Mouse (Mus musculus) gastrocnemius, postnatal 14 days (tissue): ENCODE measurements around the gene 2310022B05Rik. TPM values are rescaled to one million over a fixed set of nuclear protein-coding genes. Genes with fewer than 3 reads are reported as not detected.

Experiments
- DNase-seq: peaks from one replicate; pipeline ENCODE4 v3.0.0; 2021; ENCODE audit warnings: mixed read lengths
- intact Hi-C: fragments of 180-260 bp; cut with DNase I; formaldehyde crosslinking; loops from one replicate; pipeline ENCODE4 v1.15.1; 2025; ENCODE audit warnings: low total_unique reads
- total RNA-seq, 2 experiments: library from RNA; stranded (reverse); gene quantifications; 2 replicates each; pipeline ENCODE4 v1.2.3; 2021

The 2310022B05Rik gene
- total RNA-seq, 2 experiments from 2014 or later, result 21.4 to 25.8 TPM

DNA sequence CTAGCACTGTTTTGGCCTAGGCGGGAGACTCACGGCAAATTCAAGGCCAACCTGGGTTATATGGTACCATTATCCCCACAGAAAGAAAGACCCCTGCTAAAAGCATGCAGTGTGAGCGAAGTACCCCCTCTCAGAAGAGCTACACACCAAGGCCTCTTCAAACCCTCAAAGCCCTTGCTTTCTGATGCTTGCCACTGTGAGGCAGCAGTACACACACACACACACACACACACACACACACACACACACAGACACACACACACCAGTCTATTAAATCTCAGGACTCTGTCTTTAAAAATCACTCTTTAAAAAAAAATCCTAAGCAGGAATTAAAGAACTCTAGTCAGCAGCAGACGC is 683 bp upstream of the 2310022B05Rik start:
- no peak for DNase-seq
- intact Hi-C loops, result no loop called here

DNA sequence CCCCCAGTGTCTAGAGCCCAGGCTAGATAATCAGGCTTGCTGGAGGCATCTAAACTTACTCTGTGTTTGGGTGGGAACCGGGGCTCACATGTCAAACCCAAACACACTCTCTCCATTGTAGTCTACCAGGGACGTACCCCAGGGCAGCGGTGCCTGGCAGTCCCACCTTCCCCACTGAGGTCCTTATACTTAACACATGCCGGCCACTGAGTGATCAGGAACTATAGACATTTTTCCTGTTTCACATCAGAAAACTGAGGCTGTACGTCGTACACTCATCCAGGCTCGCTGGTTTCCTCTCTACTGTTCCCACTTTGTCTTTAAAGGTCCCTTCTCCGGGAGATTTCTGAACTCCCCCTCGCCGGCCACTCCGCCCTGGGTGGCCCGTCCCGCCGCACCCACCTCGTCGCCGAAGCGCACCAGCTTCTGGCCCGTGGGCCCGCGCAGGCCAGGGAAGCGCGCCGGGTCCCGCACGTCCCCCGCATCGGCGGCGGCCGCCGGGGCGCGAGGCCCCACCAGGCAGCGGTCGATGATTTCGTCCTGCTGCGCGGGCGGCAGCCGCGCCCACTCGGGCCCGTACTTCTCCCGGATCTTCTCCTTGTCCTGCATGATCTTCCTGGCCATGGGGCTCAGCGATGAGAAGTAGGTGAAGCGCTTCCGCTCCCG is 590 bp downstream of the 2310022B05Rik start:
- DNase-seq, result no peak
- intact Hi-C loops, result no loop called here

DNA sequence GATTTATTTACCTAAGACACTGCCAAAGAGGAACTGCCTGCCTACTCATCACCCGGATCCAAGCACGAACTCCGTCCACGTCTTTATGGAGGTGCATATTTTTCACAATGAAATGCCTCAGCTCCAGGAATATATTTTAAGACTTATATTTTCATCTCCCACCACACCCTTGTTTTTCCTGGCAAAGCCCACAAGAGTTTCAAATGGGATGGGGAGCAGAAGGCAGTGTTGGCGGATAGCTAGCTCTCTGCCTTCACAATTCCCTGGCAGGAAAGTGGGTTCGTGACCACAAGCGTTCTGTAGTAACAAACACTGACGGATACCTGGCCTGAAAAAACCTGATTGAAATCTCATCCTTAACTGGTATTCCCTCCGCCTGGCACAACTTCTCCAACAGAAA is 1.4 kb downstream of the 2310022B05Rik start:
- DNase-seq, result no peak
- intact Hi-C loops, result no loop called here

DNA sequence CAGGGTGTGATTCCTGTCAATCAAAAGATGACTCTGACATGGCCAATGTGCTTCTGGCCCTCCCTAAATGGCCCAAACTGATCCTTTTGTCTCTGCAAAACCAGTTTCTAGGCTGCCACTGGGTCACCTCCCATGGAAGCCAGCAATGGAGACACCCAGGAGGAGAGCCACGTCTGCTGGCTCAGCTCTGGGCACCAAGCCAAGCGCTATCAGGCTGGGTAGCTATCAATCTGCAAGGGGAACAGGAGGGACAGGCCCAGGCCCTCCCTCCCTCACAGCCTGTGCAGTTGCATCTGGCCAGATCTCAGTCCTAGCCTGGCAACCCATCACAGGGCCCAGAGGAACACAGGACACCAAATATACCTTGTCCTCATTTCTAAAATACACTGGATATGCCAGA is 4.8 kb downstream of the 2310022B05Rik start:
- peak; percentile 53 for DNase-seq
- intact Hi-C loops, result no loop called here

DNA sequence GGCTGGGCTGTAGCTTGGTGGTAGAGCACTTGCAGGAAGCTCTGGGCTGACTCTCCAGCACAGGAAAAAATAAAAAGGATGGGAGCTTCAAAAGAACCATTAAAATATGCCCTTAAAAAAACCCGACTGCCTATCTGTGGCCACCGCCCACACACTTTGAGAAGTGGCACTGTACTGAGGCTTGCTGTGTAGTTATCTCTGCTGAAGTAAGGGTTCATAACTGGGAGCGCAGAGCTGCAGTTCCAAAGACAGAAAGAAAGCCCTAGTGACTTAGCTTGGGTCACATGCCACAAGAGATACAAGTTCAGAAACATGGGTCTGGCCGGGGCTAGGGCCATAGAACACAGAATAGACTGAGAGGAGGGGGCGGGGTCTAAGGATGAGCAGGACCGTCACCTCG is 5.2 kb downstream of the 2310022B05Rik start:
- intact Hi-C loops, result no loop called here
- DNase-seq, result no peak

DNA sequence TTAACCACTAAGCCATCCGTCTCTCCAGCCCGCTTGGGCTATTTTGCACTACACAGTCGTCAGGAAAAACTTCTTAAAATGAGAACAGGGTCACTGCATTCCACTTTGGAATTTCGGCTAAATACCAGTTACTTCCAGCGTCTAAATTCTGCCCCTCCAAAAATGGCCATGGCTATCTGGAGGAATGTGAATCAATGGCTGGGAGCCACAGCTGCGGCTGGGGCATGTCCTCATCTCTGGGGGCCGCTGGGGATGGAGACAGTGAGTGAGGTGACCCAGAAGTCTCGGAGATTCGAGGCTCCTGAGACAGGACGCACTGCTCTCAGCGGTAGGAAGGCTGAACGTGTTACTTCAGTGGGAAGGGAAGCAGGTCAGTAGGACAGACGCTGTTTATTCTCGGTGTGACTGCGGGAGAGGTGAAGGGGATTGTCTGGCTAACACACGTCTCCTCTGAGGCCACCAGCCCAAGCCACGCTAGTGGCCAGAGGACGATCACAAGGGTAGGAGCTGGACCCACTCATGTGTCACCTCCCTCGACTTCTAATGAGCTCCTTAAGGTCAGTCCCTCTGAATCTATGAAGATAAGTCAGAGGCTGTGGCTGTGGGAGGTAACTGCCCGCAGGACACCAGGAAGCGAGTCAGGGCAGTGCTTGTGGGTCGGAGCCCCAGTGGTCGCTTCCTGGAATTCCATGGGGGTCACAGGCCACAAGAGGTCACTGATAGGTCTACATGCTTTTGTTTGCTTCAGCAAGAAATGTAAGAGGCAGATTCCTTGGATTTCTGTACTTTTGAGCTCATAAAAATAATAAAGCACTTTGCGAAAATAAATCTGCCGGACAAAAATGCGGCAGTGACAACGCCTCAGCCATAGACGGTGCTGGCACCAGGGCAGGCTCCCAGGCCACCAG is 9.3 kb downstream of the 2310022B05Rik start:
- no peak for DNase-seq
- intact Hi-C loops, result no loop called here

DNA sequence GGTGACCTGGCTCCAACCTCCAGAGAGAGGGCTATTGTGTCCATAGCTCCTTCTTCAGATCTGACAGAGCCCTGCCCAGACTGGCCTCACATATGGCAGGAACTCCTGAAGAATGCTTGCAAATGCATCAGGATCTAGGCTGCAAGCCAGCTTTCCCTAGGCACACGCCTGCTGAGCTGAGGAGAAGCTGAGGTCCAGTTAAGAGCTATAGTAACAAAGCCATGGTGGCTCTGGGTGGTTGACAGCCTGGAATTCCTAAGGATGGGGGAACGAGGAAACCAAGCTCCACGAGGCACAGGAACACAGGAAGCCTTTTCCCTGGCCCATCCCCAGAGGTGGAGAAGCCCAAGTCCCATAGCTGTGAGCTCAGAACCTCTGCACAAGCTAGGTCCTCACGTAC is 10.6 kb downstream of the 2310022B05Rik start:
- intact Hi-C loops, result no loop called here
- no peak for DNase-seq

DNA sequence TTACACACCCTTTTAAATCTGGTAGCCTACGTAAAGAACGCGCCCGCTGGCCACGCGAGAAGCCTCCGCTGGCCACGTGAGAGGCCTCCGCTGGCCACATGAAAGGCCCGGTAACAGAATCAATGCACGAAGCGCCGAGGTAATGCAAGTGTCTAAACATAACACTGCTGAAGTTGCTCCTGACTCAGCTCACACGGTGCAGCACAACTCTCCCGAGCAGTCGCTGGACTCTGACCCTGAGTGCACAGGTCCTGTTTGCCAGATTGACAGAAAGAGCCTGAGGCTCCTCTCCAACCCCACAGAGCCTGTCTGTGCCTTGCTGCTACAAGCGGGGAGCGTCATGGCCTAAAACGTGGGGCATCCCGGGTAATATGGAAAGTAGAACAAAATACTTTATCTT is 11.4 kb downstream of the 2310022B05Rik start:
- intact Hi-C loops, result no loop called here
- no peak for DNase-seq

DNA sequence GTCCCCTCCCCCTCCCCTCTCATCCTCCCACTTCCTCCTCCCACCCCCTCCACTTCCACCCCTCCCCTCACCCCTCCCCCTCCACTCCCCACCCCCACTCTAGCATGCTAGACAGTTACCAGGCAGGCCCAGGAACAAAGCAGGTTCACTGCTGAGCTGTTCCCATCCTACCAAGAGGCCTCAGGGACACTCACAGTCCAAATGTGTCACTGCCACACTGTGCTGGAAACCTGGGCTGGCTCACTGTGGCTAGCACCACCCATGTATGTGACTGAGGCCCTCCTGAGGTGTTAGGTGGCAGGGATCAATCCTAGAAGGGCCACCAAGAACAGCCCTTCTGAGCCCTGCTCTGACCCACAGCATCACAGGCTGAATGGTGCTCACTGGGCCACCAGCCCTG is 14.9 kb downstream of the 2310022B05Rik start:
- DNase-seq, result no peak
- intact Hi-C loops, result no loop called here

DNA sequence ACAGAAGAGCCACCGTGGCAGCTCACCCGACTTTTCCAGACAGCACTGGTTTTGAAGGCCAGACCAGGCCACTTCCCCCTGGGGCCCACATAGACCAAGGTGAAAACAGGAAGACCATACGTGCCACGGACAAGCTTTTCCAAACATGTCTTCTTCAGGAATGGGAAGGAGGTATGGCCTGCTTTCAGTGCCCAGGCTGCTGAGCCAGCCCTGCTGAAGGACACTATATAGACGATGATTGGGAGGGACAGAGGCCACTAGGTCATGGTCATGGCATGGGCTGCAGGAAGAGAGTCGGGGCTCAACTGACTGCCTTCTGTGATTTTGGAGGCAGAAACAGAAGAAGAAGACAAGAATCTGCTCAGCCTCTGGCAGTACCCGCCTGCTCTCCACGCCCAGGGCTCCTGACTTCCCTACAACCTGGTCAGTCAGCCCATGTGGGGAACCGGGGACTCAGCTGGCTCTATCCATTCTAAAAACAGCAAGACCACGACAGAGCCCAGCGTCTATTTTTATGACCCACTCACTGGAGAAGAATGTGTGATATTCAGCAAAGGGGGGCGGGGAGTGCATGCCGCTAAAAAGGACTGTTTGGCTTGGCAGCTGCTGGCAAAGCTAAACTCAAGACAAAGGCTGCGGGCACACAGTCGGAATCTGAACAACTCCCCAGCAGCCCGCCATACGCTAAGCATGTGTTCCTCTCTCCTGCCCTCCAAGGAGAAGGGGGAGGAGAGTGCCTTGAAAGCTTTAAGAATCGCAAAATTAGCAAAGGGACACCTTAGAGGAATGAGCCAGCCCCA is 19.4 kb downstream of the 2310022B05Rik start:
- peak; percentile 32 for DNase-seq
- intact Hi-C loops, result no loop called here

DNA sequence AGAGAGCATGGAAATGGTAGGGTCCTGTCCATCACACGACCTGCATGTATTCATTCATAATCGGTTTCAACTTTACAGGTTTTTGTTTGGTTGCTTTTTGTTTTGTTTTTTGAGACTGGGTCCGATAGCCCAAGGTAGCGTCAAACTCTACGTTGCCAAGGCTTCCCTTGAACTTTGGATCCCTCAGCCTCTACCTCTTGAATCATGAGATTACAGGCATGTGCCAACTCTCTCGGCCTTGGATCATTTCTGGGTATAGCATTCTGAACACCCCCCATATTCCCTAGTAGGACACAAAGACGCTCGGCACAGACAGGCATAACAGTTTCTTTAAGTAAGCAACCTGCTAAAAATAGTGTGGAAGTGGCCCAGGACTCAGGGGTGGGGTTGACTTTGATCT is 21.6 kb downstream of the 2310022B05Rik start:
- intact Hi-C loops, result no loop called here
- no peak for DNase-seq

DNA sequence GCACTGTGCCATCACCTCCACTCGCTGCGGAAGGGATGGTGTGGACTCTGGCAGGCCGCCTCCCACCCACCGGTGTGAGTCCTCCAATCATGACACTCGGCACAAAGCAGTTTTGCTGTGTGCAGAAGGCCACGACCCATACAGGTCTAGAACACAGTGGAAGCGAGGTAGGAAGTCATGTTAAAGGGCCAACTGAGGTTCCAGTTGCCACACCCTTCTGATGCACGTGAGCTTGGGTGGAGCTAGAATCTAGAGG is 28.0 kb downstream of the 2310022B05Rik start:
- intact Hi-C loops, result no loop called here
- DNase-seq, result no peak

DNA sequence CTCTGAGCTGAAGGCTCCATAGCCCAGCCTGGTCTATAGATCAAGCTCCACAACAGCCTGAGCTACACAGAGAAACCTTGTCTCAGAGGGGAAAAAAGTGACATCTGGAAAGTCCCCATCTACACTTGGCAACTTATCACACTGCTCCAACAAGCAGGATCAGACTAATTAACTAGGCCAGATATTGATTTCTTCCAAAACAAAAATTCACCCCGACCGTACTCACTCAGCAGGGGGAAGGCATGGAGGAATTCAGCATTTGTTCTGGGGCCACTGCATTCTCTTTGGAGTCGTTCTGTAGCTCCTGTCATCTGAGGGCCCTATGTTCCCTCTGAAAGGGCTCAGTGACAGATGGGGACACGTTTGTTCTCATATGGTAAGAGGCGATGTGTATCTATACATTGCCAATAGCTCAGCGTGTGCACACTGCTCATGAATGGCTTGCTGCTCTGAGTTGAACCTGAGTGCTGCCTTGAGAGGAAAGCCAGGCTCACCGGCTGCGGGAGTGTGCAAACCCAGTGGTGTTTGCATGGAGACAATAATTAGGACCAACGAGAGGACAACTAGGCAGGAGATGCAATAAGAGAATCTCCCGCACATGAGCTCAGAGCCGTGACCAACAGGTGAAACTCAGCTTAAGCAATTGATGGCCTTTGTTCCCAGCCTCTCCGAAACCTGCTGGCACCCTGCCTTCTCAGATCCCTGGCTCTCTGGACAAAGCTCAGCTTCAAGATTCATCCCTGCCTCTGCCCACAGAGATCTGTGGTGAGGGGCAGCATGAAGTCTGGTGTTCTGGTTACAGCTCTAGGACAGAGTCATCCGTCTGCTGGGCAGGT is 28.5 kb downstream of the 2310022B05Rik start:
- DNase-seq, result no peak
- intact Hi-C loops, result no loop called here

DNA sequence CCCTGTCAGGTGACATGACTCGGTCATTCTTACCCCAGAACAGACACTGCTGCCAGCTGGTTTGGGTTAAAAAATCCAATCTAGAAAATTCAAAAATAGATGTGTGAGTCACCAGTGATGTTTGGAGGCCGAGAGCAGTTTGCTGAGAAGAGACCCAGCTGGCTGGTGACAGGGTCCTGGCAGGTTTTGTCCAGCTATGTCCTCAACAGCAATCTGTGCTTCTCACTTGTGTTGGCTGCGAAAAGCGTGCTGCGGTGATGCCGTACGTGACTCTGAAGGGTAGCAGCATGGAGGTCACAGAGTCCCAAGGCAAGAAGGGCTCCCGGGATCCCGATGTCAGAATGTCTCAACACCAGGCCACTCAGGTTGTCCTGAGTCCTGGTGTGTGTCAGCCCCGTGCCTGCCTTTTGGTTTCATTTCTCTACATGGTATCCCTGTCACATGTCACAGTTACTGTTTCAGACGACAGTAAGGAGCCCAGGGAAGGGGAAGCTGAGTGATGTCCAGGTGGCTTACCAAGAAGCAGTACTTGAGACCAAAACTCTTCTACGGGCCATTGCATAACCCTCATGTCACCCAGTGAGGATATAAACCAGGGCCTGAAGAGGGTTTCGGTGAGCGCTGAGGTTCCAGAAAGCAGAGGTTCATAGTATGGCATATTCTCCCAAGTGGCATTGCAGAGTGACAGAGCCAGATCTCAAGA is 30.0 kb downstream of the 2310022B05Rik start:
- intact Hi-C loops, result no loop called here
- peak; percentile 70 for DNase-seq

DNA sequence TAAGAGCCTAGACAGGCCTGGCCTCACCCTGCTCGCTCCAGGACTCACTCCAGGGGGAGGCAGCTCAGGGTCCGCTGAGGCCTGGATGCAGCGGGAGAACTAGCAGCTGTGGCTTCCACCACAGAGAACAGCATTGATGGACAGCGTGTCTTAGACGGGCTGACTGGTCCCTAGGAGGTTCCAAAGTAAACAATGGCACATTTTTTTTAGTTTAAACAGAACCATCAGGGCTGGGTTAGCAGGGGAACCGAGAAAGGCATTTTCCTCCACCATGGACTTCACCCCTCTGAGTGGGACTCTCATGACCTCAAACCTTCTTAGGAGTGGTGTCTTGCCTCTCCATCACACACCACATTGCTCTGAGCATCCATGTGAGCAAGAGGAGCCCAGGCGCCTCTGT is 31.2 kb downstream of the 2310022B05Rik start:
- intact Hi-C loops, result no loop called here
- no peak for DNase-seq

DNA sequence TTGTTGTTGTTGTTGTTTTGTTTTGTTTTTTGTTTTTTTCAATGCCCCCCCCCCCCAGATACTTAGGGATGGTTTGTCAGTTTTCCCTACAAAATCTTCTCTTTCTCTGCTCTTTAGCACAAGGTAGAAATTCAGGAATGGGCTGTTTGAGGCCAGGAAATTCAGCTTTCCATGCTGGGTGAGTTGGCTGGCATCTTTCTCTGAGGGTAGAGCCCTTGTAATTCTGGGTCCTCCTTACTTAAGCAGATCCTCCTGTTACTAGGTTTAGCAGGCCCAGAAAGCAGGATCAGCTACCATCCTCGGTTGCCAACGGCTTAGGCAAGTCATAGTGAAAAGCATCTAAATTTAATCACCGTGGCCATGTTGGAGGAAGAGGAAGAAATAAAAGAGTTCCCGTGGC is 32.3 kb downstream of the 2310022B05Rik start:
- intact Hi-C loops, result no loop called here
- DNase-seq, result no peak

DNA sequence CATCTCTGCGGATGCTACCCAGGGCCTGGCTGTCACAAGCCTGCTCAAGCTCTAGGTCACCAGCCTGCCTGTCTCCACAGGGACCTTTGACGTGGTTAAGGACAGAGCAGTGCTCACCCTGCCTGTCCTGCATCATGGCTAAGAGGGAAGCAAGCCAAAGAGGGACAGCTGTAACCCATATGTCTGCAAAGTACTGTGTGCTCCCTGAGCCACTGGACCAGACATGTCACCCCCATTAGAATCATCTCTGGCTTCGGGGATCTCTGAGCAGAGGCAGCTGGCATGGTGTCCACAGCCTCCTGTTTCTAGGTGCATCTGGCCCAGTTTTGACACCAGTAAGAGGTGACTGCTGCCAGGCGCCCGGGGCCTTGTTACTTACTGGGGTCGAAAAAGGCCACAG is 32.7 kb downstream of the 2310022B05Rik start:
- intact Hi-C loops, result no loop called here
- no peak for DNase-seq

DNA sequence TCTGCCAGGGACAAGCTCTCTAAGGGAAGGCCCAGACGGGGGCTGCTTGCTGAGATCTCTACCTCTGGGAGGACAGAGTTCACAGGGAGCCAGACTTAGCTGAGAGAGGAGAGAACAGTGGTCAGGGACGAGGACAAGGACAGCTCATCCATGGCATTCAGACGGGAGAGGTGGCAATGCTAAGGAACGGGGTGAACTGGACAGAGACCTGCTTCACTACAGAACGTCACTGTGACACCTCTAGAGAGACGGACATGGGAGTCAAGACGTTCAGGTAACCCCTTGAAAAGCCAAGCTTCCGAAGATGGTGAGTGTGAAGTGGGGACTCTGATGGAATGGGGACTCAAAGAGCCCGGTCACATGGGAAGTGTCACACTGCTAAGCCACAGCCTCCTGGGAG is 36.9 kb downstream of the 2310022B05Rik start:
- DNase-seq, result no peak
- intact Hi-C loops, result no loop called here

DNA sequence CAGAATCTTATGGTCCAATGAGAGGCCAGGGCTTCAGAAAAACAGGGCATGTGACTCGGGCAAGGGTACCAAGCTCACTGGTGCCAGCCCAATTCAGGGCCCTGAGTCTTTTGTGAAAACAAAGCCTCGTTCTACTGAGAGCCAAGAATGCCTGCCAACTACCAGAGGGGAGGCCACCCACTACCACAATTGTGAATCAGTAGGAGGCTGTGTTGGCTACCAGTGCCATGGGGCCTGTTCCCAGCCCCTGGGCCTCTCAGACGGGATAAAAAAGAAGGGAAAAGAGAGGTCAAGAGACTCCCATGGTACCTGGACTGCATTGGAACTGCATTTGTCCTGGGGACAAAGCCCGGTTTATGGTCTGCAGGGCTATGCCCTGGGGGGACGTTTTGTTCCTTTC is 41.9 kb downstream of the 2310022B05Rik start:
- intact Hi-C loops, result no loop called here
- no peak for DNase-seq
